Mouse (Mus musculus) liver, postnatal 0 days (tissue): Measurements from ENCODE around the gene Opn3. TPM values are rescaled to one million over a fixed set of nuclear protein-coding genes. Genes with fewer than 3 reads are reported as not detected.

ENCODE experiments used
- ATAC-seq: fragments of 200-750 bp; cut with Nextera tagmentation; 2 replicates; pipeline ENCODE4 v1.8.0; 2017; ENCODE audit warnings: mild to moderate bottlenecking, moderate library complexity
- DNase-seq: peaks from one replicate; pipeline ENCODE4 v3.0.0-alpha.2; 2016
- H3K27ac ChIP-seq: fragments of 300-500 bp; sonication (generic); 2 replicates; pipeline ENCODE4 v1.5.1; 2014; ENCODE audit warnings: antibody characterized with exemption, moderate library complexity, mild to moderate bottlenecking, low read depth
- H3K27me3 ChIP-seq: fragments of 300-500 bp; sonication (generic); 2 replicates; pipeline ENCODE4 v1.6.1; 2014; ENCODE audit warnings: low read length, control low read depth, mixed read lengths; ENCODE audit not compliant: insufficient read depth
- H3K36me3 ChIP-seq: fragments of 300-500 bp; sonication (generic); replicated peaks from 2 replicates; pipeline ENCODE4 v1.6.1; 2014; ENCODE audit warnings: mild to moderate bottlenecking, control low read depth, low read length, moderate library complexity, mixed read lengths; ENCODE audit not compliant: insufficient read depth
- H3K4me1 ChIP-seq: fragments of 300-500 bp; sonication (generic); 2 replicates; pipeline ENCODE4 v1.6.1; 2014; ENCODE audit warnings: antibody characterized with exemption, mild to moderate bottlenecking, control low read depth; ENCODE audit not compliant: insufficient read depth
- H3K4me2 ChIP-seq: fragments of 300-500 bp; sonication (generic); 2 replicates; pipeline ENCODE4 v1.6.1; 2014; ENCODE audit warnings: low read depth, mild to moderate bottlenecking, low read length, moderate library complexity, mixed read lengths
- H3K4me3 ChIP-seq: fragments of 300-500 bp; sonication (generic); 2 replicates; pipeline ENCODE4 v1.5.1; 2014; ENCODE audit warnings: low read depth, low read length
- H3K9ac ChIP-seq: fragments of 300-500 bp; sonication (generic); replicated peaks from 2 replicates; pipeline ENCODE4 v1.6.1; 2014; ENCODE audit warnings: mild to moderate bottlenecking, moderate library complexity
- H3K9me3 ChIP-seq: fragments of 300-500 bp; sonication (generic); 2 replicates; pipeline ENCODE4 v1.6.1; 2016; ENCODE audit warnings: mild to moderate bottlenecking, control low read depth, low read length, mixed read lengths
- CTCF ChIP-seq: sonication (generic); IDR thresholded peaks from 2 replicates; pipeline ENCODE4 v1.5.1; 2016; ENCODE audit warnings: antibody characterized with exemption, low read depth
- EP300 ChIP-seq: IDR thresholded peaks from 2 replicates; pipeline ENCODE4 v1.6.1; 2016; ENCODE audit warnings: antibody characterized with exemption, low read depth, mild to moderate bottlenecking
- WGBS: fragments of 180-500 bp; shearing (Covaris S2); extraction: QIAGEN DNeasy Blood & Tissue Kit; methylation state at CpG from one replicate; pipeline ENCODE4 v1.1.7; 2014; ENCODE audit not compliant: insufficient replicate concordance; 5-methylcytosine and 5-hydroxymethylcytosine counted together
- polyA plus RNA-seq: library from polyadenylated mRNA; unstranded; fragments of >200 nt; fragmentation: Nextera tagmentation; extraction: Ambion mirVana; gene quantifications from 2 replicates; pipeline ENCODE4 v1.2.1, GENCODE M21; 2015

The Opn3 gene
- polyA plus RNA-seq, 1 experiment from 2014 or later = 1.6 TPM

- H3K36me3 ChIP-seq = no peaks in the 10 kb centered on the region
- 80% methylated on average over 7 of the region's 7 CpGs for WGBS
- no peak for ATAC-seq
- H3K9ac ChIP-seq = no peak overlapping the region
- no peak overlapping the region for H3K4me3 ChIP-seq
- H3K4me2 ChIP-seq = no peak overlapping the region
- no peaks in the 10 kb centered on the region for H3K9me3 ChIP-seq
- no peaks in the 10 kb centered on the region for H3K4me1 ChIP-seq
- H3K27me3 ChIP-seq = no peaks in the 10 kb centered on the region
- DNase-seq = no peak
- no peak overlapping the region for H3K27ac ChIP-seq
- TF ChIP-seq CTCF (no peak), EP300 (no peak)
Measured at GRCm38 (mm10) chr1:175670042-175670441, 22.5 kb downstream of the Opn3 start.

- no peak overlapping the region for H3K27ac ChIP-seq
- H3K27me3 ChIP-seq = no peaks in the 10 kb centered on the region
- no peak for ATAC-seq
- DNase-seq = no peak
- TF ChIP-seq EP300 (no peak), CTCF (no peak)
- H3K9ac ChIP-seq = no peak overlapping the region
- WGBS = 82% methylated on average over 3 of the region's 3 CpGs
- H3K4me2 ChIP-seq = no peak overlapping the region
- no peaks in the 10 kb centered on the region for H3K4me1 ChIP-seq
- no peak overlapping the region for H3K4me3 ChIP-seq
- no peaks in the 10 kb centered on the region for H3K36me3 ChIP-seq
- H3K9me3 ChIP-seq = no peaks in the 10 kb centered on the region
Measured at GRCm38 (mm10) chr1:175669456-175669855, 23.1 kb downstream of the Opn3 start.

- Histone ChIP-seq H3K9me3 (no peaks in the 10 kb centered on the region), H3K9ac (no peak overlapping the region), H3K27ac (no peak overlapping the region), H3K27me3 (no peaks in the 10 kb centered on the region), H3K4me2 (no peak overlapping the region), H3K4me1 (no peaks in the 10 kb centered on the region), H3K4me3 (no peak overlapping the region), H3K36me3 (no peaks in the 10 kb centered on the region)
- 67% methylated on average over 5 of the region's 5 CpGs for WGBS
- TF ChIP-seq CTCF = peak; percentile 80
- TF ChIP-seq EP300 = no peak
- DNase-seq (no peak), ATAC-seq (peak; percentile 56)
Measured at GRCm38 (mm10) chr1:175668666-175669405, 23.7 kb downstream of the Opn3 start.

GRCm38 (mm10) chr1:175659900-175660299, 32.7 kb downstream of the Opn3 start:
- 65% methylated on average over 4 of the region's 4 CpGs for WGBS
- H3K9ac ChIP-seq = no peak overlapping the region
- peaks cover 3% of the 10 kb centered on the region for H3K36me3 ChIP-seq
- ATAC-seq = no peak
- no peaks in the 10 kb centered on the region for H3K27me3 ChIP-seq
- H3K4me1 ChIP-seq = no peaks in the 10 kb centered on the region
- TF ChIP-seq EP300 (no peak), CTCF (no peak)
- DNase-seq = no peak
- no peaks in the 10 kb centered on the region for H3K9me3 ChIP-seq
- H3K4me2 ChIP-seq = no peak overlapping the region
- no peak overlapping the region for H3K4me3 ChIP-seq
- no peak overlapping the region for H3K27ac ChIP-seq

- H3K9me3 ChIP-seq = no peaks in the 10 kb centered on the region
- DNase-seq = no peak
- H3K4me3 ChIP-seq = no peak overlapping the region
- H3K27ac ChIP-seq = no peak overlapping the region
- no peak overlapping the region for H3K4me2 ChIP-seq
- no peak overlapping the region for H3K9ac ChIP-seq
- peaks cover 7% of the 10 kb centered on the region; the same call in 1 of the 2 replicates for H3K4me1 ChIP-seq
- 0 out of 2 replicates have a peak, but pooled peaks cover 3% of the 10 kb centered on the region for H3K36me3 ChIP-seq
- TF ChIP-seq EP300 (no peak), CTCF (no peak)
- ATAC-seq = no peak
- 85% methylated on average over 4 of the region's 4 CpGs for WGBS
- H3K27me3 ChIP-seq = no peaks in the 10 kb centered on the region
Measured at GRCm38 (mm10) chr1:175648615-175649014, 44.0 kb downstream of the Opn3 start.

GRCm38 (mm10) chr1:175646952-175647351, 45.6 kb downstream of the Opn3 start:
- H3K27me3 ChIP-seq = no peaks in the 10 kb centered on the region
- peak; percentile 94 for ATAC-seq

More at GRCm38 (mm10) chr1:175646952-175647351, 45.6 kb downstream of the Opn3 start:
- TF ChIP-seq CTCF (no peak), EP300 (peak; percentile 67)
- no peaks in the 10 kb centered on the region for H3K9me3 ChIP-seq
- DNase-seq = peak; percentile 58
- H3K4me2 ChIP-seq = peak overlapping the region; percentile 4; the same call in 1 of the 2 replicates
- peaks cover 7% of the 10 kb centered on the region; the same call in 1 of the 2 replicates for H3K4me1 ChIP-seq
- no peak overlapping the region for H3K9ac ChIP-seq
- 19% methylated on average over 9 of the region's 9 CpGs for WGBS
- 0 out of 2 replicates have a peak, but pooled peaks cover 2% of the 10 kb centered on the region for H3K36me3 ChIP-seq
- peak overlapping the region; percentile 64 for H3K27ac ChIP-seq
- H3K4me3 ChIP-seq = no peak overlapping the region
